Mouse (Mus musculus): Measurements from ENCODE around the gene Map3k20. TPM values are rescaled to one million over a fixed set of nuclear protein-coding genes. Genes with fewer than 3 reads are reported as not detected.

The Map3k20 gene
- polyA plus RNA-seq, 1 experiment from 2014 or later: 22.3 TPM

DNA sequence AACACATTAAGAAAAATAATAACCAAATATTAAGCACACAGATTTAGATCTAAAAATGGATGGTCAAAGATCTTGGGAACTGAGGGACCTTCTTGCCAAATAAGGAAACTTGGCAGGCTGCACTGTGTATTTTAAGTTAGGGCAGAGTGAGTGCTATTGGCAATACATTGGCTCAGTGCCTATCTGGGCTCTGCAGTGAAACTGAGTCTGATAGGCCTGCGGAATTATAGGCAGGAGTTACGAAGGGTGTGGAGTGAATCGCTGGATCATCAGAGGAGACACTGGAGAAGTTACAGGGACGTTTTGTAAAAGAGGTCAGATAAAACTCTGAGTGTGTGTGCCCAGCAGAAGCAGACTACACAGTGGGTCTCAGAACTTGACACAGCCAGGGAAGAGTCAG lies 1.7 kb downstream of the Map3k20 start:
- H3K4me2 ChIP-seq (ENCODE audit: low read length): peak overlapping the region; percentile 68
- H3K27ac ChIP-seq (ENCODE audit: low read depth): no peak overlapping the region
- 0 out of 2 replicates have a peak overlapping the region, but pooled peaks have one; percentile 8 for H3K4me3 ChIP-seq (ENCODE audit: low read depth, low read length)
- no peaks in the 10 kb centered on the region for H3K36me3 ChIP-seq (ENCODE audit: control insufficient read depth, insufficient read depth, low read length)
- WGBS: 50% methylated on average over 4 of the region's 4 CpGs
- no peak overlapping the region for H3K9ac ChIP-seq (ENCODE audit: low read length)
- ATAC-seq (replicated peaks; ENCODE audit: low FRiP score, low TSS enrichment, low read depth): no peak
- peaks cover 13% of the 10 kb centered on the region for H3K4me1 ChIP-seq (replicated peaks; ENCODE audit: control insufficient read depth, insufficient read depth, low read length)
- H3K27me3 ChIP-seq (replicated peaks; ENCODE audit: control insufficient read depth, insufficient read depth, low read length): no peaks in the 10 kb centered on the region
- H3K9me3 ChIP-seq (ENCODE audit: control insufficient read depth, low read length): no peaks in the 10 kb centered on the region
- no peak for DNase-seq (ENCODE audit: low spot score)

DNA sequence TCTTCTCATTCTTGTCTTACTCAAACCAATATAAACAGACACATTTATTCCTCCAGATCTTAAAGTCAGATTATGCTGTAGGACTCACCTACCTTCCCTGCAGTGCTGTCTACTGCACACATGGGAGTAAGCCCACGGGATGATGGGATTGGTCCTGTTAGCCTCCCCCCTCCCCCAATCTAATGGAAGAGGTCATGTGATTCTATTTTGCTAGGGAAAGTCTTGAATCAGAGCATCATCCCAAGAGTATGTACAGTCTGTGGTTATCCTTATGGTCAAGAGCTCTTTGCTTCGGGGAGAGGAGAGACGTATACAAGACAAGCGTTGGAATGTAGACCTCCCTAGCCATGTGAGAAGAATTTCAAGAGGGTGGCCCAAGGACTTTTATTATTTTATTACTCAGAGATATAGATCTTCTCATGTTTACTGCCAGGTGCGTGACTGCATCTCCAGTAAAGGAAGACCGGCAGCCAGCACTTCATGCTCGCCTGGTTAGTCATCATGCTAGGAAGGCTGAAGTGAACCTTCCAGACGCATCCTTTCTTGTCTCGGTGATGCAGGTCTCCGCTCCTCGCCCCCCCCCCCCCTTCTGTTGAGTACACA lies 3.6 kb downstream of the Map3k20 start:
- Histone ChIP-seq H3K27me3 (replicated peaks; ENCODE audit: control insufficient read depth, insufficient read depth, low read length) (no peaks in the 10 kb centered on the region), H3K36me3 (ENCODE audit: control insufficient read depth, insufficient read depth, low read length) (no peaks in the 10 kb centered on the region), H3K4me3 (ENCODE audit: low read depth, low read length) (no peak overlapping the region), H3K9me3 (ENCODE audit: control insufficient read depth, low read length) (no peaks in the 10 kb centered on the region), H3K4me2 (ENCODE audit: low read length) (no peak overlapping the region), H3K27ac (ENCODE audit: low read depth) (no peak overlapping the region), H3K9ac (ENCODE audit: low read length) (no peak overlapping the region), H3K4me1 (replicated peaks; ENCODE audit: control insufficient read depth, insufficient read depth, low read length) (peaks cover 13% of the 10 kb centered on the region)
- 0 out of 2 replicates have a peak, but pooled peaks have one; percentile 28 for ATAC-seq (replicated peaks; ENCODE audit: low FRiP score, low TSS enrichment, low read depth)
- 56% methylated on average over 11 of the region's 11 CpGs for WGBS
- DNase-seq (ENCODE audit: low spot score): no peak

DNA sequence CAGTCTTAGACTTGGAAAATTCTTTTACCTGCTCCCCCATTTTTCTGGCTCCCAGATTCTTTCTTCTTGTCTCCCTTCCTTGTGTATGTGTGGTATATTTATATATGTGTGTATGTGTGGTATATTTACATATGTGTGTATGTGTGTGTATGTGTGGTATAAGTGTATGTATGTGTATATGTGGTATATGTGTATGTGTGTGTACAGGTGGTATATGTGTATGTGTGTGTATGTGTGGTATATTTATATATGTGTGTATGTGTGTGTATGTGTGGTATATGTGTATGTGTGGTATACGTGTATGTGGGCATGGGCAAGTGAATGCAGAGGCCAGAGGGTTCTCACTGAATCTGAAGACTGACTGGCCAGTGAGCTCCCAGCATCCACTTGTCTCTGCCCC lies 5.7 kb downstream of the Map3k20 start:
- DNase-seq (ENCODE audit: low spot score): no peak
- Histone ChIP-seq H3K36me3 (ENCODE audit: control insufficient read depth, insufficient read depth, low read length) (no peaks in the 10 kb centered on the region), H3K27me3 (replicated peaks; ENCODE audit: control insufficient read depth, insufficient read depth, low read length) (no peaks in the 10 kb centered on the region), H3K9me3 (ENCODE audit: control insufficient read depth, low read length) (no peaks in the 10 kb centered on the region), H3K4me1 (replicated peaks; ENCODE audit: control insufficient read depth, insufficient read depth, low read length) (peaks cover 13% of the 10 kb centered on the region), H3K27ac (ENCODE audit: low read depth) (no peak overlapping the region), H3K4me3 (ENCODE audit: low read depth, low read length) (no peak overlapping the region), H3K4me2 (ENCODE audit: low read length) (no peak overlapping the region), H3K9ac (ENCODE audit: low read length) (no peak overlapping the region)
- 88% methylated on average over 1 of the region's 1 CpGs for WGBS
- no peak for ATAC-seq (replicated peaks; ENCODE audit: low FRiP score, low TSS enrichment, low read depth)

DNA sequence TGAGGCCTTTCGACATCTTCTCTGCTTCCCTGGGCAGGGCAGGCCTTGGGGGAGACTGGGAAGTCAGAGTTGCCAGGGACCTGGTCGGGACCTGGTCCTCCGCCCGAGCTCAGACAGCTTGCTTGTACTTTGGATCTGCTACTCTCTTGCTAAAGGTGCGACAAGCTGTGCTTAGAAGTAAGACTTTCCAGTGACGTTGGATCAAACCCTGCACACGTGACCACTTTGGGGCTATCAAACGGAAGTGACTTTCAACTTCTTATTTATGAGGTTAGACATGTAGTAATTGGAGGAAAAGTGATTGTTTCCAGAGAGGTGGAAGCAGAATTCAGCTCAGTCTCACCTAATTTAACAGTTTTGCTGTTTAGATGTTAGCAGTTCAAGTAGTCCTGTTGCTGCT lies 7.1 kb downstream of the Map3k20 start:
- Histone ChIP-seq H3K4me2 (ENCODE audit: low read length) (no peak overlapping the region), H3K9ac (ENCODE audit: low read length) (no peak overlapping the region), H3K36me3 (ENCODE audit: control insufficient read depth, insufficient read depth, low read length) (no peaks in the 10 kb centered on the region), H3K4me3 (ENCODE audit: low read depth, low read length) (no peak overlapping the region), H3K9me3 (ENCODE audit: control insufficient read depth, low read length) (no peaks in the 10 kb centered on the region), H3K27me3 (replicated peaks; ENCODE audit: control insufficient read depth, insufficient read depth, low read length) (no peaks in the 10 kb centered on the region), H3K4me1 (replicated peaks; ENCODE audit: control insufficient read depth, insufficient read depth, low read length) (peaks cover 15% of the 10 kb centered on the region), H3K27ac (ENCODE audit: low read depth) (no peak overlapping the region)
- 88% methylated on average over 8 of the region's 8 CpGs for WGBS
- ATAC-seq (replicated peaks; ENCODE audit: low FRiP score, low TSS enrichment, low read depth): no peak
- no peak for DNase-seq (ENCODE audit: low spot score)

DNA sequence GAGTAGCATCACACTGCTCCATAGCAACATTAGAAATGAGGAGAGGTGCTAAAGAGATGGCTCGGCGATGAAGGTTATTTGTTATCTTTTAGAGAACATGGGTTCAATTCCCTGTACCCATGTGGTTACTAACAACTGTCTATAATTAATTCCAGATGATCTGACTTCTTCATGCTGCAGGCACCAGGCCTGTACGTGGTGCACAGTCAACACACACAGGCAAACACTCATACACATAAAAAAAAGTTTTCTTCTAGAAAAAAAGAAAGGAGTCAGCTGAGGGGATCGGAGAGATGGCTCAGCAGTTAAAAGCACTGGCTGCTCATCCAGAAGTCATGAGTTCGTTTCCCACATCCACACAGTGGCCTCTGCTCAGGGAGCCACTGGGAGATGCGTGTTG lies 9.6 kb downstream of the Map3k20 start:
- H3K4me3 ChIP-seq (ENCODE audit: low read depth, low read length): no peak overlapping the region
- no peak overlapping the region for H3K4me2 ChIP-seq (ENCODE audit: low read length)
- no peaks in the 10 kb centered on the region for H3K9me3 ChIP-seq (ENCODE audit: control insufficient read depth, low read length)
- no peak overlapping the region for H3K9ac ChIP-seq (ENCODE audit: low read length)
- 86% methylated on average over 6 of the region's 6 CpGs for WGBS
- H3K27ac ChIP-seq (ENCODE audit: low read depth): no peak overlapping the region
- peaks cover 6% of the 10 kb centered on the region; the same call in 1 of the 2 replicates for H3K36me3 ChIP-seq (ENCODE audit: control insufficient read depth, insufficient read depth, low read length)
- DNase-seq (ENCODE audit: low spot score) (no peak), ATAC-seq (replicated peaks; ENCODE audit: low FRiP score, low TSS enrichment, low read depth) (no peak)
- no peaks in the 10 kb centered on the region for H3K27me3 ChIP-seq (replicated peaks; ENCODE audit: control insufficient read depth, insufficient read depth, low read length)
- peaks cover 10% of the 10 kb centered on the region for H3K4me1 ChIP-seq (replicated peaks; ENCODE audit: control insufficient read depth, insufficient read depth, low read length)

DNA sequence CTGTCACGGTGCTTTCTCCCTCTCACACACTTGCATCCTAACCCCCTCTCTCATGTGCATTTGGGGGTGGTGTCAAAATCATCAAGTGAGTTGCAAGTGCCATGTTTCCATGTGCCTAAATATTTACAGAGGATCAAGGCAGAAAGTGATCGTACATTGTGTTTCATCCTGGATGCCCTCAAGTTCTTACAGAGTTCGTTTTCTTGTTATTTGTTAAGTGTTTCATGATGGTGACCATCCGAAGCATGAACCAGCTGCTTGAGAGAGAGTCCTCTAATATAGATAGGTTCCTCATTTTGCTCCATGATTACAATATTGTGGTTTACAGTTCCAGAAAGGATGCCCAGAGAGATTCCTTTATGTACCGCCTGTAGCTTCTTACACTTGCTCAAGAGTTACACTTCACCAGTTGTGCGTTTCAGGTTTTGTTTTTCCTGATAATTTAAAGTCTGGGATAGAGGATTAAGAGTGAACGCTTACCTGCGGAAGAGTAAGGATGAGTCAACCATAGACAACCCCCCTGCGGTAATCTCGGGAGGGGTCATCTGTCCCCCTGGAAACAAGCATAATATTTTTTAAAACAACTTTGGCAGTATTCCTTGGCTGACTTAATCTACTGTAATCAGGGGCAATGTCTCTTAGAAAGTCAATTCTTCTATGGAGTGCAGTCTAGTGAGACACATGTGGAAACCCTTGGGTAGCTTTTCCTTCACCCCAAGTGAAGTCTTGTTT lies 11.7 kb downstream of the Map3k20 start:
- Histone ChIP-seq H3K4me3 (ENCODE audit: low read depth, low read length) (no peak overlapping the region), H3K27ac (ENCODE audit: low read depth) (peak overlapping the region; percentile 22; the same call in 1 of the 2 replicates), H3K9me3 (ENCODE audit: control insufficient read depth, low read length) (no peaks in the 10 kb centered on the region), H3K9ac (ENCODE audit: low read length) (no peak overlapping the region), H3K27me3 (replicated peaks; ENCODE audit: control insufficient read depth, insufficient read depth, low read length) (no peaks in the 10 kb centered on the region), H3K4me1 (replicated peaks; ENCODE audit: control insufficient read depth, insufficient read depth, low read length) (peaks cover 10% of the 10 kb centered on the region), H3K4me2 (ENCODE audit: low read length) (peak overlapping the region; percentile 25), H3K36me3 (ENCODE audit: control insufficient read depth, insufficient read depth, low read length) (peaks cover 12% of the 10 kb centered on the region; the same call in 1 of the 2 replicates)
- 77% methylated on average over 10 of the region's 10 CpGs for WGBS
- DNase-seq (ENCODE audit: low spot score) (no peak), ATAC-seq (replicated peaks; ENCODE audit: low FRiP score, low TSS enrichment, low read depth) (no peak)

DNA sequence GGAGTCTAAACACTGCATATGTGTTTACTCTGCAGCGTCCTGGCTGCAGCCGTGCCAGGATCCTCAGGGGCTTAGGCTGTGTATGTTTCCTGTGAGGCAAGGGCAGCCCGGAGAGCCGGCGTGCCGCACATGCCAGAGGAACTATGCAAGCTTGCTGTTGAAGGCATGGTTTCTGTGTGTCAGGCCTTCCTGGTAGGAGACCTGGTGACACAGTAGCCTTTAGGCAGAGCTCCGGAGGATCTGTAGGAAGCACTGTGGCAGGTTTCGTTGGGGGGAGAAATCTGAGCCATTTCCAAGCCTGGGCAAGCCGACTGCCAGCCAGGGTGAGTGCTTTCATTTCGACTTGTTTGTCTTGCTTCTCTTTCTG lies 12.3 kb downstream of the Map3k20 start:
- H3K4me2 ChIP-seq (ENCODE audit: low read length): peak overlapping the region; percentile 25
- DNase-seq (ENCODE audit: low spot score) (peak; percentile 55), ATAC-seq (replicated peaks; ENCODE audit: low FRiP score, low TSS enrichment, low read depth) (no peak)

DNA sequence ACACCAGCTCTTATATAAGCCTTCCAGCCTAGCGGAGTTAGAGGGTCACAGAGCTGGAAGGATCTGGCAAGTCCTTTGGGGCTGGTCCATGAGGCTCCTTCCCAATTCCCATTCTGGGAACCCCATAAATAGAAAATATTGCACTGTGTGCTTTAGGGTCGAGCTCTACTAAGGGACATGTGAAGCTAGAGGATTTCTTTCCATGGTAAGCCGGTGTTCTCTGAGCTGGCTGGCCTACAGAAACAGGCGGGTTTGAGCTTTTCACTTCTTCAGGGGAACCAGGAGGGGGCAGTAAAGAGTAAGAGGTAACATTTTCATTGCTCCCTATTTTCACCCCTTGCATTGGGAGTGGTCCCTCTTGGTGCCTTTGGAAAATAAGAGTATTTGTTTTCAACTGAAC lies 13.0 kb downstream of the Map3k20 start:
- WGBS: 65% methylated on average over 4 of the region's 4 CpGs
- ATAC-seq (replicated peaks; ENCODE audit: low FRiP score, low TSS enrichment, low read depth) (no peak), DNase-seq (ENCODE audit: low spot score) (no peak)
- Histone ChIP-seq H3K4me1 (replicated peaks; ENCODE audit: control insufficient read depth, insufficient read depth, low read length) (peaks cover 10% of the 10 kb centered on the region), H3K36me3 (ENCODE audit: control insufficient read depth, insufficient read depth, low read length) (peaks cover 12% of the 10 kb centered on the region; the same call in 1 of the 2 replicates), H3K9me3 (ENCODE audit: control insufficient read depth, low read length) (no peaks in the 10 kb centered on the region), H3K4me3 (ENCODE audit: low read depth, low read length) (no peak overlapping the region), H3K27ac (ENCODE audit: low read depth) (no peak overlapping the region; the same call in 1 of the 2 replicates), H3K4me2 (ENCODE audit: low read length) (no peak overlapping the region), H3K9ac (ENCODE audit: low read length) (no peak overlapping the region), H3K27me3 (replicated peaks; ENCODE audit: control insufficient read depth, insufficient read depth, low read length) (no peaks in the 10 kb centered on the region)

More for the DNA sequence above, 12.3 kb downstream of the Map3k20 start:
- Histone ChIP-seq H3K4me3 (ENCODE audit: low read depth, low read length) (no peak overlapping the region), H3K36me3 (ENCODE audit: control insufficient read depth, insufficient read depth, low read length) (peaks cover 12% of the 10 kb centered on the region; the same call in 1 of the 2 replicates), H3K27ac (ENCODE audit: low read depth) (peak overlapping the region; percentile 22; the same call in 1 of the 2 replicates), H3K9ac (ENCODE audit: low read length) (0 out of 2 replicates have a peak overlapping the region, but pooled peaks have one; percentile 13), H3K9me3 (ENCODE audit: control insufficient read depth, low read length) (no peaks in the 10 kb centered on the region), H3K27me3 (replicated peaks; ENCODE audit: control insufficient read depth, insufficient read depth, low read length) (no peaks in the 10 kb centered on the region), H3K4me1 (replicated peaks; ENCODE audit: control insufficient read depth, insufficient read depth, low read length) (peaks cover 10% of the 10 kb centered on the region)
- 49% methylated on average over 10 of the region's 10 CpGs for WGBS
